Mouse (Mus musculus): ENCODE measurements around the gene Gas7. TPM values are rescaled to one million over a fixed set of nuclear protein-coding genes. Genes with fewer than 3 reads are reported as not detected.

The Gas7 gene
- polyA plus RNA-seq, 1 experiment from 2014 or later = 19.4 TPM

DNA sequence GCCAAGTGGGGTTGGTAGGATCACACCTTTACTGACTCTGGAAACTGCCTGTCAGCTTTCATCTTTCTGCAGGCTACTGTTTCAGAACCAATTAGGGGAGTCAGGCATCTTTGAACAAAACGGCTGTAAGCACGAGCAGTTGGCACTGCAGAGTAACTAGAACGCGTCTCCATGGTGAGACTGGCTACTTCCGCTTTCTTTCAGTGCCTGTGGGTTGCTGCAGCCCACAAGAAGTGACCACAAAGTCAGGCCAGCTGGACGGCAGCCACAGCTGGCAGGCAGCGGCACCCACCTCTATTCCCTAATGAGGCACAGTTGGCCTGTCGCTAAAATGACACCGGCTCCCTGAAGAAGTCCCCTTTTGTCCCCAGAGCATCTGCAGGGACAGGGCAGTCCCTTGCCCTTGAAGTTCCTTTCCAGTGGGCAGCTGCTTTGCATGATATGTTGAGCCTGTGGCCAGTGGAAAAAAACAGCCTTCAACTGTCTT lies 133.6 kb downstream of the Gas7 start:
- peaks cover 8% of the 10 kb centered on the region; the same call in 1 of the 2 replicates for H3K4me1 ChIP-seq (ENCODE audit: control insufficient read depth, insufficient read depth, low read length)
- no peak overlapping the region for H3K4me3 ChIP-seq (ENCODE audit: low read depth, low read length)
- H3K27me3 ChIP-seq (replicated peaks; ENCODE audit: control insufficient read depth, insufficient read depth, low read length) = no peaks in the 10 kb centered on the region
- peak; percentile 80 for DNase-seq (ENCODE audit: low spot score)
- H3K27ac ChIP-seq (replicated peaks; ENCODE audit: low read depth, low read length) = no peak overlapping the region; the same call in 1 of the 2 replicates
- H3K9ac ChIP-seq (ENCODE audit: low read depth, low read length) = no peak overlapping the region
- H3K36me3 ChIP-seq (ENCODE audit: control insufficient read depth, insufficient read depth, low read length) = no peaks in the 10 kb centered on the region
- ATAC-seq (ENCODE audit: low read depth) = peak; percentile 53; the same call in 1 of the 2 replicates
- 31% methylated on average over 9 of the region's 9 CpGs for WGBS
- no peaks in the 10 kb centered on the region for H3K9me3 ChIP-seq (ENCODE audit: control insufficient read depth, low read length)
- no peak overlapping the region for H3K4me2 ChIP-seq (ENCODE audit: low read depth, low read length)

GRCm38 (mm10) chr11:67596233-67596632 lies 141.0 kb downstream of the Gas7 start:
- no peaks in the 10 kb centered on the region for H3K36me3 ChIP-seq (ENCODE audit: control insufficient read depth, insufficient read depth, low read length)
- DNase-seq (ENCODE audit: low spot score) (no peak), ATAC-seq (ENCODE audit: low read depth) (no peak)
- 62% methylated on average over 6 of the region's 6 CpGs for WGBS
- no peaks in the 10 kb centered on the region; the same call in 1 of the 2 replicates for H3K4me1 ChIP-seq (ENCODE audit: control insufficient read depth, insufficient read depth, low read length)
- H3K27ac ChIP-seq (replicated peaks; ENCODE audit: low read depth, low read length) = no peak overlapping the region
- no peak overlapping the region for H3K9ac ChIP-seq (ENCODE audit: low read depth, low read length)
- no peaks in the 10 kb centered on the region for H3K27me3 ChIP-seq (replicated peaks; ENCODE audit: control insufficient read depth, insufficient read depth, low read length)
- H3K4me3 ChIP-seq (ENCODE audit: low read depth, low read length) = no peak overlapping the region
- no peaks in the 10 kb centered on the region for H3K9me3 ChIP-seq (ENCODE audit: control insufficient read depth, low read length)
- H3K4me2 ChIP-seq (ENCODE audit: low read depth, low read length) = no peak overlapping the region

- no peak for ATAC-seq (ENCODE audit: low read depth)
- Histone ChIP-seq H3K9me3 (ENCODE audit: control insufficient read depth, low read length) (no peaks in the 10 kb centered on the region), H3K27ac (replicated peaks; ENCODE audit: low read depth, low read length) (no peak overlapping the region), H3K4me1 (ENCODE audit: control insufficient read depth, insufficient read depth, low read length) (no peaks in the 10 kb centered on the region; the same call in 1 of the 2 replicates), H3K36me3 (ENCODE audit: control insufficient read depth, insufficient read depth, low read length) (no peaks in the 10 kb centered on the region), H3K27me3 (replicated peaks; ENCODE audit: control insufficient read depth, insufficient read depth, low read length) (no peaks in the 10 kb centered on the region), H3K4me3 (ENCODE audit: low read depth, low read length) (no peak overlapping the region), H3K4me2 (ENCODE audit: low read depth, low read length) (no peak overlapping the region), H3K9ac (ENCODE audit: low read depth, low read length) (no peak overlapping the region)
- 78% methylated on average over 6 of the region's 6 CpGs for WGBS
- DNase-seq (ENCODE audit: low spot score) = no peak
Observed at GRCm38 (mm10) chr11:67596856-67597255, 141.6 kb downstream of the Gas7 start.

DNA sequence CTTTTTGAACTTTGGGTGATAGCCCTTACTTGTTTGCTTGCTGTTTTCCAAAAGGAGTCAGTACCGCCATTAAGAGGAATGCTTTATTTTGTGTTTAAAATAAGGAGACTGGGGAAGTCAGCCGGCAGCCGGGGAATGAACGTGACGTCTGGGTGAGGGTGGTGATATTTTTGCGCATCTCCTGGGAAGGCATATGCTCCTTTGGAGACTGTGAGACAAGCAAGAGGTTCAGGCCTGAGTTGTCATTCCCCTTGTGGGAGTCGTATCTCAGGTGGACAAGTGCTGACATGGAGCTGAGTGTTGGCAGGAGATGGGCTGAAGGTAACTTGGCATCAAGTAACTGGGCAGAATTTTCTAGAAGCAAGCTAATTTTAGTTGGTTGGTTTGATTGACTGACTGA lies 142.2 kb downstream of the Gas7 start:
- Histone ChIP-seq H3K4me1 (ENCODE audit: control insufficient read depth, insufficient read depth, low read length) (no peaks in the 10 kb centered on the region; the same call in 1 of the 2 replicates), H3K27me3 (replicated peaks; ENCODE audit: control insufficient read depth, insufficient read depth, low read length) (no peaks in the 10 kb centered on the region), H3K36me3 (ENCODE audit: control insufficient read depth, insufficient read depth, low read length) (no peaks in the 10 kb centered on the region), H3K27ac (replicated peaks; ENCODE audit: low read depth, low read length) (no peak overlapping the region), H3K4me3 (ENCODE audit: low read depth, low read length) (no peak overlapping the region), H3K4me2 (ENCODE audit: low read depth, low read length) (no peak overlapping the region), H3K9me3 (ENCODE audit: control insufficient read depth, low read length) (no peaks in the 10 kb centered on the region), H3K9ac (ENCODE audit: low read depth, low read length) (no peak overlapping the region)
- DNase-seq (ENCODE audit: low spot score) (no peak), ATAC-seq (ENCODE audit: low read depth) (no peak)
- WGBS = 83% methylated on average over 7 of the region's 7 CpGs

- Histone ChIP-seq H3K4me3 (ENCODE audit: low read depth, low read length) (no peak overlapping the region), H3K9me3 (ENCODE audit: control insufficient read depth, low read length) (no peaks in the 10 kb centered on the region), H3K27ac (replicated peaks; ENCODE audit: low read depth, low read length) (no peak overlapping the region), H3K4me2 (ENCODE audit: low read depth, low read length) (no peak overlapping the region), H3K27me3 (replicated peaks; ENCODE audit: control insufficient read depth, insufficient read depth, low read length) (no peaks in the 10 kb centered on the region), H3K36me3 (ENCODE audit: control insufficient read depth, insufficient read depth, low read length) (no peaks in the 10 kb centered on the region), H3K4me1 (ENCODE audit: control insufficient read depth, insufficient read depth, low read length) (no peaks in the 10 kb centered on the region; the same call in 1 of the 2 replicates), H3K9ac (ENCODE audit: low read depth, low read length) (no peak overlapping the region)
- DNase-seq (ENCODE audit: low spot score) = no peak
- no peak for ATAC-seq (ENCODE audit: low read depth)
- 18% methylated on average over 1 of the region's 1 CpGs for WGBS
Observed at GRCm38 (mm10) chr11:67599141-67599540, 143.9 kb downstream of the Gas7 start.

GRCm38 (mm10) chr11:67600710-67601430 lies 145.6 kb downstream of the Gas7 start:
- no peak overlapping the region for H3K4me2 ChIP-seq (ENCODE audit: low read depth, low read length)
- no peaks in the 10 kb centered on the region for H3K36me3 ChIP-seq (ENCODE audit: control insufficient read depth, insufficient read depth, low read length)
- H3K27me3 ChIP-seq (replicated peaks; ENCODE audit: control insufficient read depth, insufficient read depth, low read length) = no peaks in the 10 kb centered on the region
- DNase-seq (ENCODE audit: low spot score) = no peak
- H3K9me3 ChIP-seq (ENCODE audit: control insufficient read depth, low read length) = no peaks in the 10 kb centered on the region
- no peak overlapping the region for H3K27ac ChIP-seq (replicated peaks; ENCODE audit: low read depth, low read length)
- WGBS = 47% methylated on average over 8 of the region's 8 CpGs
- no peak overlapping the region for H3K9ac ChIP-seq (ENCODE audit: low read depth, low read length)
- no peaks in the 10 kb centered on the region; the same call in 1 of the 2 replicates for H3K4me1 ChIP-seq (ENCODE audit: control insufficient read depth, insufficient read depth, low read length)
- H3K4me3 ChIP-seq (ENCODE audit: low read depth, low read length) = no peak overlapping the region
- ATAC-seq (ENCODE audit: low read depth) = no peak

- WGBS = 63% methylated on average over 12 of the region's 12 CpGs
- Histone ChIP-seq H3K36me3 (ENCODE audit: control insufficient read depth, insufficient read depth, low read length) (no peaks in the 10 kb centered on the region), H3K4me3 (ENCODE audit: low read depth, low read length) (no peak overlapping the region), H3K4me1 (ENCODE audit: control insufficient read depth, insufficient read depth, low read length) (no peaks in the 10 kb centered on the region; the same call in 1 of the 2 replicates), H3K27ac (replicated peaks; ENCODE audit: low read depth, low read length) (no peak overlapping the region), H3K27me3 (replicated peaks; ENCODE audit: control insufficient read depth, insufficient read depth, low read length) (no peaks in the 10 kb centered on the region), H3K9ac (ENCODE audit: low read depth, low read length) (no peak overlapping the region), H3K9me3 (ENCODE audit: control insufficient read depth, low read length) (no peaks in the 10 kb centered on the region), H3K4me2 (ENCODE audit: low read depth, low read length) (no peak overlapping the region)
- no peak for DNase-seq (ENCODE audit: low spot score)
- ATAC-seq (ENCODE audit: low read depth) = peak; percentile 37; the same call in 1 of the 2 replicates
Observed at GRCm38 (mm10) chr11:67602711-67603369, 147.6 kb downstream of the Gas7 start.

DNA sequence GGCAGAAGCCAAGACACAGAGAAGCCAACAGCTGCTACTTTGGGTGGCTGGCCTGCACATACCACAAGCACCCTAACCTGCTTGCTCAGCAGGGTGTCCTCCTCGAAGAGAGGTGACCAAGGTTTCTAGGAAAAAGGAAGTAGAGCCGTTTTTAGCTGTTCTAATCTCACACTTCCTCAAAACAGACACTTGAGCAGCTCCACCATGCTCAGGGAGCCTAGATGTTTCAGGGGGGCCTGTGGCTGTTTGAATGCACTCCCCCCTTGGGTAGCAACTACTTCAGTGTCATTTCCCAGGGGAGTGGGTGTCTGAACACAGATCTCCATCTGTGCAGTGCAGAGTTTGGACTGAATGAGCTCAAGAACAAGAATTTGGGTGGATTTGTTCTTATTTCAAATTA lies 149.2 kb downstream of the Gas7 start:
- H3K4me1 ChIP-seq (ENCODE audit: control insufficient read depth, insufficient read depth, low read length) = no peaks in the 10 kb centered on the region; the same call in 1 of the 2 replicates
- H3K9me3 ChIP-seq (ENCODE audit: control insufficient read depth, low read length) = no peaks in the 10 kb centered on the region
- no peak for DNase-seq (ENCODE audit: low spot score)
- H3K4me3 ChIP-seq (ENCODE audit: low read depth, low read length) = no peak overlapping the region
- WGBS = 55% methylated on average over 2 of the region's 2 CpGs
- ATAC-seq (ENCODE audit: low read depth) = no peak
- no peaks in the 10 kb centered on the region for H3K27me3 ChIP-seq (replicated peaks; ENCODE audit: control insufficient read depth, insufficient read depth, low read length)
- no peak overlapping the region for H3K27ac ChIP-seq (replicated peaks; ENCODE audit: low read depth, low read length)
- no peak overlapping the region for H3K9ac ChIP-seq (ENCODE audit: low read depth, low read length)
- H3K36me3 ChIP-seq (ENCODE audit: control insufficient read depth, insufficient read depth, low read length) = no peaks in the 10 kb centered on the region
- H3K4me2 ChIP-seq (ENCODE audit: low read depth, low read length) = no peak overlapping the region

All from embryonic facial prominence, embryonic 14.5 days (tissue).